Mouse (Mus musculus): ENCODE measurements around the gene Tenm4.

Gene Tenm4

GRCm38 (mm10) chr7:96340826-96341225 lies 169.8 kb downstream of the Tenm4 start:
- DNase-seq (ENCODE audit: low spot score) = no peak

- no peak for DNase-seq (ENCODE audit: low spot score)
Observed at GRCm38 (mm10) chr7:96341479-96341878, 170.4 kb downstream of the Tenm4 start.

- DNase-seq (ENCODE audit: low spot score) = no peak
Observed at GRCm38 (mm10) chr7:96342996-96343395, 171.9 kb downstream of the Tenm4 start.

DNA sequence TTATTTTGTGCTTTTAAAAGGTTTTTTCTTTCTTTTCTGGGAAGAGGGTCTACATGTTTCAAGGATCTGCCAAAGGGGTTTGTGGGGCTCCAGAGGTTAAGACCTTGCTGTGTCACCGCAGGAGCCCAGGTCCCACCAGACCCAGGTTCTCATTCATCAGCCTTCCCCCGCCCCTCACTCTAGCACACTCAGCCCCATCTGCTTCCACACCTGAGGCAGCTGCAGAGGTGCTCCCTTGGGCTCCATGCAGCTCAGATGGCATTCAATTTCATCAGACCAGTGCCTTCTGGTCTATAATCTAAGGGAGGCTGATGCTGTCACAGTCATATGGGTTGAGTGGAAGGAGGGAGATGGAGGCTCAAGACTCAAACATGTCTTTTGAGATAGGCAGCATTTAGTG lies 172.6 kb downstream of the Tenm4 start:
- no peak for DNase-seq (ENCODE audit: low spot score)

DNA sequence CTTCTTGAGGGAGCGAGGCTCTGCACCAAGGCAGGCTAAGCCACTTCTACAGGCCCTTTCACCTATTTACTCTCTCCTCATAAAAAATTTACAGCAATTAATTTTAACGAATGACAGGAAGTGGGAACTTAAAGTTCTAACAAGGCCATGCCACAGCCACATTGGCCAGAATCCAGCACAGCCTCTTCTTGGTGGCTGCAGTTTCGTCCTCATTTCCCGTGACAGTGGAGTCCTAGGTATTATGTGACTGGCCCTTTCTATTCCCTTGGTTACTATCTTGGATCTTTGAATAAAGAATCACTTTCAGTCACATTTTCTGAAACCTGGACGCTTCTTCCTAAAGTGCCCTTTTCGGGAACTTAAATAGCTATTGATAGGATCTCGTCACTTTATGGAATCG lies 181.6 kb downstream of the Tenm4 start:
- DNase-seq (ENCODE audit: low spot score) = no peak

GRCm38 (mm10) chr7:96356285-96356811 lies 185.3 kb downstream of the Tenm4 start:
- no peak for DNase-seq (ENCODE audit: low spot score)

DNA sequence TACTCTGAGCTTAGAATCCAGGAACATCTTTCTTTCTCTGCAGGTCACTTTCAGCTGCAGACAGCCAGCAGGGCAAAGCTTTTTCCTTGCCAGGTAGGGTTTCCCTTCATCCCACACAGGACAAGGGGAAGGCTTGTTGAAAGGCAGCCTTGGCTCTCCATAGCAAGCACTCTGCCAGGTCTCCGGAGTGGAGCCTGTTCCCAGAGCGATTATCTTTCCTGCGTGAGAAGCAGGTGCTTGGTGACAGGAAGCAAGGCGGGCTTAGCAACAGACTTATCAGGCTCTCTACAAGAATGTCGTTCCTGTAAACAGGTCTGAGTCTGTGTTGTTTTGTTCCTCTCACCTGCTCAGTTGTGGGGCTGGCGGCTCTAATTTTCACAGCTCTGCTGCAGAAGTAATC lies 186.5 kb downstream of the Tenm4 start:
- no peak for DNase-seq (ENCODE audit: low spot score)

DNA sequence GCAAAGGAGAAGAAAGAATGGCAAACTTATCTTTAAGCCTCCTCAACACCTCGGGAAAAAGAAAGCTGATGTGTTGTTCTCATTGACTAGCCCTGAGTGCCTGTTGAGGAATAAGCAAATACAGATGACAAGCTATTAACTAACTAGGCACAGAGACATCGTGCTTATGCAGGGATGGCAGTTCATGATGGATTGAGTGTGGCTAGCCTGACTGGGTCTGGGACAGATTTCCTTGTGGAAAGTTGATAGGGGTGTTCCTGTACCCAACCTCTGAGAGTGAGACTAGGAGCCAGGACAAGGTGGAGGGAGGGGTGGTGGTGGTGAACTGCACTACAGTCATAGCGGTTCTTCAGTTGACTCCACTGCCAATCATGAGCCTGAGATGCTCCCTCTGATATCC lies 192.3 kb downstream of the Tenm4 start:
- DNase-seq (ENCODE audit: low spot score) = no peak

GRCm38 (mm10) chr7:96369947-96370346 lies 198.9 kb downstream of the Tenm4 start:
- no peak for DNase-seq (ENCODE audit: low spot score)

GRCm38 (mm10) chr7:96374004-96374663 lies 203.1 kb downstream of the Tenm4 start:
- no peak for DNase-seq (ENCODE audit: low spot score)

- DNase-seq (ENCODE audit: low spot score) = no peak
Observed at GRCm38 (mm10) chr7:96375507-96375906, 204.5 kb downstream of the Tenm4 start.

DNA sequence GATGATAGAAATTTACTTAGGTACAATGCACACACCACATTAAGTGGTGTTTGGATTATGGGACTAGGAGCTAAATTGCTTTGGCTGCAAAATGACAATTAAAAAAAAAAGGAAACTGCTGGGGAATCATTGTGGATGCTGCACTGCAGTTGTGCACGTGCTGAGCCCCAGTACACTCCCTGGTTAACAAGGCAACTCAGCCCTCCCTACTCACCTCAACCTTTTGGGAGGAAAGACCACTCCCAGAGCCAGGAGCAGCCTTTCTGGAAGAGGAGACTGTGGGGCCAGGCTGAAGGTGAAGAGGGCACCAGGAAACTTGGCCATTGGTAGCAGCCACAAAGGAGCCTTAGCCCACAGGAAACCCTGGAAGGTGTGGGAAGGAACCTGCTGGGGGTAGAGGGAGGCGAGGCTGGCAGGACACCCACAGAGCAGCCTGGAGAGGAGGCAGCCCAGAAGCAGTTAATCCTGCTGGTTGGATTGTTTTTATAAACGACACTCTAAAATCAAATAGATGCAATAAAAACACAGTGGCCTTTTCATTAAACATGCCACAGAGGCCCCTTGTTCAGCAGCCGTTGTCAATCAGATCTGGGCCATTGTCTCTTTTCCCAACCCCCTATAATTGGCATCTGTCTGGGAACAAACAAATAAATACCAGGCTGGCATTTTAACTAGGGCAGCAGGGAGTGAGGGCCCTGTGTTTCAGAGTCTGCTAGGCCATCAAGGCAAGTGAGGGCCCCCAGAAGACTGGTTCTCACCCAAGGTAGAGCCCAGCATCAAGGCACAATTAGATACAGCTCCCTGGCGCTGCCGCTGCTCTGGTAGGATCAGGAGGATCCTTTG lies 212.9 kb downstream of the Tenm4 start:
- no peak for DNase-seq (ENCODE audit: low spot score)

GRCm38 (mm10) chr7:96384726-96385500 lies 213.9 kb downstream of the Tenm4 start:
- DNase-seq (ENCODE audit: low spot score) = no peak

- DNase-seq (ENCODE audit: low spot score) = no peak
Observed at GRCm38 (mm10) chr7:96385850-96386249, 214.8 kb downstream of the Tenm4 start.

GRCm38 (mm10) chr7:96390034-96390670 lies 219.1 kb downstream of the Tenm4 start:
- DNase-seq (ENCODE audit: low spot score) = no peak

DNA sequence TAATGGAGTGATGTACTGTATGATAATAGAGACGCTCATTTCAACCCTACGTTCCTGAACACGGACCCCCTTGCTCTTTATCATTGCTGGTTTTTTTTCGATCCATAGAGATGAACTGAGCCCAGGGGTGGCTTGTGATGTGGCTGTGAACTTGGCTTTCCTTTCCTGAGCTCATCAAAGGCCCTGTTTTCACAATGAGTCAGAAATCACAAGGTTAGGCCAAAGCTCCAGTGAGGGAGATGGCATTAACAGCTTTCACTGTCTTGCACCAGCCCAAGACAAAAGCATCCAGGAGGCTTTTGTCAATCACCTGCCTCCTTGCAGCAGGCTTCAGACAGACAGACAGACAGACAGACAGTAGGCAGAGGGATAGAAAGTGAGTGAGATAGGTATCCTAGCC lies 219.8 kb downstream of the Tenm4 start:
- no peak for DNase-seq (ENCODE audit: low spot score)

GRCm38 (mm10) chr7:96391797-96392472 lies 220.9 kb downstream of the Tenm4 start:
- no peak for DNase-seq (ENCODE audit: low spot score)

DNA sequence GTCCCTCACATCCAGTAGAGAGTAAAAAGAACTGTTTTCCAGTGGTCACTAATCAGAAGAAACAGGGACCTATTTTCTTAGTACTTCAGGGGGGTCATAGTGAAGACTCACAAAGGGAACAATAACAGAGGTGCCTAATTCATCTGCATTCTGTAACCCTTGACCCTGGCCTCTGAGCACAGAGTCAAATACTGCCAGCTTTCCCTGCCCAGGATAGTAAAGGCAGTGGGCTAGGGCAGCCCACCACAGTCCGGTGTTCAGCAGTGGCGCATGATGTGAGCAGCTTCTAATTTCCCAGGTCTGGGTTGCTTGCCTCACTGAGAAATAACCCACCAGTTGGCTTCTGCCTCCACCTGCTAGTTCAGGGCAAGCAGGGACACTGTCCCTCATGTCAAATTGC lies 221.6 kb downstream of the Tenm4 start:
- DNase-seq (ENCODE audit: low spot score) = no peak

- DNase-seq (ENCODE audit: low spot score) = no peak
Observed at GRCm38 (mm10) chr7:96397940-96398339, 226.9 kb downstream of the Tenm4 start.

GRCm38 (mm10) chr7:96400411-96400810 lies 229.4 kb downstream of the Tenm4 start:
- no peak for DNase-seq (ENCODE audit: low spot score)

GRCm38 (mm10) chr7:96406630-96407214 lies 235.7 kb downstream of the Tenm4 start:
- DNase-seq (ENCODE audit: low spot score) = no peak
